Mouse (Mus musculus): Measurements from ENCODE around the gene Ndufs7. TPM values are rescaled to one million over a fixed set of nuclear protein-coding genes. Genes with fewer than 3 reads are reported as not detected.

Gene Ndufs7
- total and polyA plus RNA-seq, 3 experiments: 377 to 458 TPM; not detected in 1

- Histone ChIP-seq H3K27me3 (ENCODE audit: control insufficient read depth in 1 of 2, insufficient read depth in 2 of 2, low read length in 2 of 2) (no peaks in the 10 kb centered on the region), H3K9me3 (replicated peaks; ENCODE audit: insufficient read depth, low read length) (no peaks in the 10 kb centered on the region), H3K9ac (ENCODE audit: control insufficient read depth, low read depth, low read length, poor library complexity, severe bottlenecking) (no peak overlapping the region), H3K27ac (ENCODE audit: control insufficient read depth, low read depth, low read length) (no peak overlapping the region), H3K4me1 (ENCODE audit: control insufficient read depth in 1 of 2, insufficient read depth in 2 of 2, low read length in 2 of 2) (no peaks in the 10 kb centered on the region), H3K79me2 (ENCODE audit: control insufficient read depth, insufficient read depth, low read length, poor library complexity) (no peaks in the 10 kb centered on the region), H3K36me3 (ENCODE audit: control insufficient read depth in 1 of 2, insufficient read depth in 2 of 2, low read length in 2 of 2) (no peaks in the 10 kb centered on the region; a peak in 1 of 4 replicates), H3K4me3 (ENCODE audit: control insufficient read depth in 1 of 2, insufficient read depth in 1 of 2, low read depth in 2 of 2, low read length in 2 of 2) (no peak overlapping the region)
- no peak for DNase-seq (ENCODE audit: low read depth, low spot score)
- TF ChIP-seq GATA1 (IDR thresholded peaks at IDR 0.05; ENCODE audit: low read depth, low read length) (no peak), MYB (IDR thresholded peaks at IDR 0.05; ENCODE audit: low read depth, low read length) (no peak), TCF12 (IDR thresholded peaks at IDR 0.05; ENCODE audit: low read depth, low read length) (no peak), TBP (IDR thresholded peaks at IDR 0.05; ENCODE audit: low read depth, low read length) (no peak), EP300 (IDR thresholded peaks at IDR 0.05; ENCODE audit: low read depth in 1 of 2, low read length in 2 of 2) (no peak), POLR2AphosphoS2 (IDR thresholded peaks at IDR 0.05; ENCODE audit: low read length) (no peak), KAT2A (conservative IDR thresholded peaks at IDR 0.05; ENCODE audit: low read depth, low read length) (no peak), MAX (IDR thresholded peaks at IDR 0.05; ENCODE audit: low read length) (no peak), SMC3 (IDR thresholded peaks at IDR 0.05; ENCODE audit: low read depth, low read length) (no peak), RAD21 (IDR thresholded peaks at IDR 0.05; ENCODE audit: low read depth, low read length) (no peak), UBTF (IDR thresholded peaks at IDR 0.05; ENCODE audit: borderline replicate concordance, insufficient read depth, low read depth, low read length) (no peak)
Observed at GRCm38 (mm10) chr10:80238306-80238705, 10.6 kb upstream of the Ndufs7 start.

- Histone ChIP-seq H3K79me2 (ENCODE audit: control insufficient read depth, insufficient read depth, low read length, poor library complexity) (no peaks in the 10 kb centered on the region), H3K36me3 (ENCODE audit: control insufficient read depth in 1 of 2, insufficient read depth in 2 of 2, low read length in 2 of 2) (no peaks in the 10 kb centered on the region; a peak in 1 of 4 replicates), H3K4me3 (ENCODE audit: control insufficient read depth in 1 of 2, insufficient read depth in 1 of 2, low read depth in 2 of 2, low read length in 2 of 2) (no peak overlapping the region), H3K9me3 (replicated peaks; ENCODE audit: insufficient read depth, low read length) (no peaks in the 10 kb centered on the region), H3K9ac (ENCODE audit: control insufficient read depth, low read depth, low read length, poor library complexity, severe bottlenecking) (no peak overlapping the region), H3K27ac (ENCODE audit: control insufficient read depth, low read depth, low read length) (no peak overlapping the region), H3K4me1 (ENCODE audit: control insufficient read depth in 1 of 2, insufficient read depth in 2 of 2, low read length in 2 of 2) (no peaks in the 10 kb centered on the region), H3K27me3 (ENCODE audit: control insufficient read depth in 1 of 2, insufficient read depth in 2 of 2, low read length in 2 of 2) (no peaks in the 10 kb centered on the region)
- DNase-seq (ENCODE audit: low read depth, low spot score): no peak
- TF ChIP-seq CTCF (IDR thresholded peaks at IDR 0.05 in 2 of 3, conservative IDR thresholded peaks at IDR 0.05 in 1 of 3; ENCODE audit: control insufficient read depth in 1 of 3, insufficient read depth in 1 of 3, low read depth in 2 of 3, low read length in 3 of 3, poor library complexity in 1 of 3, severe bottlenecking in 1 of 3) (no peak), KAT2A (conservative IDR thresholded peaks at IDR 0.05; ENCODE audit: low read depth, low read length) (no peak), NRF1 (IDR thresholded peaks at IDR 0.05; ENCODE audit: insufficient read depth, low read depth, low read length, poor library complexity, severe bottlenecking) (no peak), POLR2AphosphoS5 (IDR thresholded peaks at IDR 0.05; ENCODE audit: borderline replicate concordance, low read depth, low read length) (no peak), ZC3H11A (IDR thresholded peaks at IDR 0.05; ENCODE audit: low read depth, low read length) (no peak), SIN3A (IDR thresholded peaks at IDR 0.05; ENCODE audit: low read length) (no peak)
Observed at GRCm38 (mm10) chr10:80239791-80240190, 9.1 kb upstream of the Ndufs7 start.

Measured in MEL (cell line).